Mouse (Mus musculus): ENCODE results near the gene Jarid2. TPM values are rescaled to one million over a fixed set of nuclear protein-coding genes. Genes with fewer than 3 reads are reported as not detected.

Gene Jarid2
- polyA plus RNA-seq, 1 experiment from 2014 or later: 31.1 TPM

- WGBS: 95% methylated on average over 1 of the region's 1 CpGs
- Histone ChIP-seq H3K9me3 (replicated peaks) (no peaks in the 10 kb centered on the region), H3K27ac (replicated peaks) (no peak overlapping the region), H3K4me1 (no peaks in the 10 kb centered on the region), H3K4me2 (no peak overlapping the region), H3K4me3 (replicated peaks) (no peak overlapping the region), H3K36me3 (no peaks in the 10 kb centered on the region), H3K9ac (replicated peaks) (no peak overlapping the region), H3K27me3 (replicated peaks) (no peaks in the 10 kb centered on the region)
- ATAC-seq (ENCODE audit: low FRiP score): no peak
Measured at GRCm38 (mm10) chr13:44954232-44954568, 224.9 kb downstream of the Jarid2 start.

- no peak overlapping the region for H3K4me2 ChIP-seq
- H3K36me3 ChIP-seq: no peaks in the 10 kb centered on the region
- H3K27me3 ChIP-seq (replicated peaks): no peaks in the 10 kb centered on the region
- no peak overlapping the region for H3K4me3 ChIP-seq (replicated peaks)
- WGBS: 95% methylated on average over 6 of the region's 6 CpGs
- H3K27ac ChIP-seq (replicated peaks): no peak overlapping the region
- ATAC-seq (ENCODE audit: low FRiP score): no peak
- H3K9ac ChIP-seq (replicated peaks): no peak overlapping the region
- no peaks in the 10 kb centered on the region for H3K9me3 ChIP-seq (replicated peaks)
- no peaks in the 10 kb centered on the region for H3K4me1 ChIP-seq
Measured at GRCm38 (mm10) chr13:44955781-44956180, 226.5 kb downstream of the Jarid2 start.

- no peaks in the 10 kb centered on the region for H3K9me3 ChIP-seq (replicated peaks)
Measured at GRCm38 (mm10) chr13:44957049-44957448, 227.8 kb downstream of the Jarid2 start.

GRCm38 (mm10) chr13:44960542-44961291 lies 231.4 kb downstream of the Jarid2 start:
- Histone ChIP-seq H3K27me3 (replicated peaks) (no peaks in the 10 kb centered on the region), H3K9me3 (replicated peaks) (no peaks in the 10 kb centered on the region), H3K4me2 (no peak overlapping the region), H3K4me1 (peaks cover 7% of the 10 kb centered on the region; the same call in 1 of the 2 replicates), H3K4me3 (replicated peaks) (no peak overlapping the region), H3K27ac (replicated peaks) (no peak overlapping the region), H3K9ac (replicated peaks) (no peak overlapping the region), H3K36me3 (no peaks in the 10 kb centered on the region)
- WGBS: 69% methylated on average over 5 of the region's 5 CpGs
- ATAC-seq (ENCODE audit: low FRiP score): no peak

More at GRCm38 (mm10) chr13:44957049-44957448, 227.8 kb downstream of the Jarid2 start:
- Histone ChIP-seq H3K4me3 (replicated peaks) (no peak overlapping the region), H3K27me3 (replicated peaks) (no peaks in the 10 kb centered on the region), H3K9ac (replicated peaks) (no peak overlapping the region), H3K4me2 (no peak overlapping the region), H3K27ac (replicated peaks) (no peak overlapping the region), H3K4me1 (peaks cover 7% of the 10 kb centered on the region; the same call in 1 of the 2 replicates), H3K36me3 (no peaks in the 10 kb centered on the region)
- WGBS: 91% methylated on average over 8 of the region's 8 CpGs
- ATAC-seq (ENCODE audit: low FRiP score): no peak
